Mouse (Mus musculus) lung, embryonic 16.5 days (tissue): ENCODE results near the gene Plekhg1. TPM values are rescaled to one million over a fixed set of nuclear protein-coding genes. Genes with fewer than 3 reads are reported as not detected.

Experiments used
- ATAC-seq: fragments of 200-750 bp; cut with Nextera tagmentation; 2 replicates; pipeline ENCODE4 v1.8.0; 2017; ENCODE audit warnings: low read depth, mild to moderate bottlenecking, moderate library complexity
- H3K27ac ChIP-seq: fragments of 300-500 bp; sonication (generic); 2 replicates; pipeline ENCODE4 v1.5.1; 2014; ENCODE audit warnings: mild to moderate bottlenecking, control low read depth, low read length
- H3K27me3 ChIP-seq: fragments of 300-500 bp; sonication (generic); 2 replicates; pipeline ENCODE4 v1.6.1; 2014; ENCODE audit warnings: low read depth, low read length, mixed read lengths; ENCODE audit not compliant: control insufficient read depth, insufficient read depth
- H3K36me3 ChIP-seq: fragments of 300-500 bp; sonication (generic); 2 replicates; pipeline ENCODE4 v1.6.1; 2014; ENCODE audit warnings: low read length; ENCODE audit not compliant: control insufficient read depth, insufficient read depth
- H3K4me1 ChIP-seq: fragments of 300-500 bp; sonication (generic); replicated peaks from 2 replicates; pipeline ENCODE4 v1.6.1; 2014; ENCODE audit warnings: low read length, mixed read lengths; ENCODE audit not compliant: control insufficient read depth, insufficient read depth
- H3K4me2 ChIP-seq: fragments of 300-500 bp; sonication (generic); 2 replicates; pipeline ENCODE4 v1.6.1; 2014; ENCODE audit warnings: low read depth, low read length, control low read depth
- H3K4me3 ChIP-seq: fragments of 300-500 bp; sonication (generic); 2 replicates; pipeline ENCODE4 v1.5.1; 2014; ENCODE audit warnings: mild to moderate bottlenecking, low read length, control low read depth
- H3K9ac ChIP-seq: fragments of 300-500 bp; sonication (generic); 2 replicates; pipeline ENCODE4 v1.6.1; 2014; ENCODE audit warnings: low read length, control low read depth
- H3K9me3 ChIP-seq: fragments of 300-500 bp; sonication (generic); 2 replicates; pipeline ENCODE4 v1.6.1; 2016; ENCODE audit warnings: low read length; ENCODE audit not compliant: control insufficient read depth
- WGBS: fragments of 180-500 bp; shearing (Covaris S2); extraction: QIAGEN DNeasy Blood & Tissue Kit; methylation state at CpG from one replicate; pipeline ENCODE4 v1.1.7; 2014; 5-methylcytosine and 5-hydroxymethylcytosine counted together
- polyA plus RNA-seq: library from polyadenylated mRNA; unstranded; fragments of >200 nt; fragmentation: Nextera tagmentation; extraction: Ambion mirVana; gene quantifications from 2 replicates; pipeline ENCODE4 v1.2.1, GENCODE M21; 2015

Plekhg1 gene
- polyA plus RNA-seq, 1 experiment from 2014 or later, result 11.9 TPM

- no peak for ATAC-seq
- H3K4me3 ChIP-seq, result no peak overlapping the region
- H3K9me3 ChIP-seq, result no peaks in the 10 kb centered on the region
- H3K27ac ChIP-seq, result no peak overlapping the region
- no peaks in the 10 kb centered on the region for H3K27me3 ChIP-seq
- no peaks in the 10 kb centered on the region for H3K4me1 ChIP-seq
- no peaks in the 10 kb centered on the region; the same call in 1 of the 2 replicates for H3K36me3 ChIP-seq
- no peak overlapping the region for H3K9ac ChIP-seq
- no peak overlapping the region for H3K4me2 ChIP-seq
These were observed 191.7 kb downstream of the Plekhg1 start for GRCm38 (mm10) chr10:3931831-3932230.

- peaks cover 2% of the 10 kb centered on the region for H3K36me3 ChIP-seq
- no peaks in the 10 kb centered on the region for H3K9me3 ChIP-seq
- H3K9ac ChIP-seq, result no peak overlapping the region
- H3K4me3 ChIP-seq, result no peak overlapping the region
- no peaks in the 10 kb centered on the region for H3K4me1 ChIP-seq
- no peaks in the 10 kb centered on the region for H3K27me3 ChIP-seq
- H3K4me2 ChIP-seq, result no peak overlapping the region
- 75% methylated on average over 12 of the region's 12 CpGs for WGBS
- no peak for ATAC-seq
- H3K27ac ChIP-seq, result no peak overlapping the region
These were observed 193.3 kb downstream of the Plekhg1 start for GRCm38 (mm10) chr10:3933311-3933940.

GRCm38 (mm10) chr10:3936864-3937263 is 196.7 kb downstream of the Plekhg1 start:
- H3K4me3 ChIP-seq, result no peak overlapping the region
- no peak overlapping the region for H3K4me2 ChIP-seq
- H3K36me3 ChIP-seq, result peaks cover 2% of the 10 kb centered on the region
- no peak overlapping the region for H3K27ac ChIP-seq
- no peak overlapping the region for H3K9ac ChIP-seq
- H3K9me3 ChIP-seq, result no peaks in the 10 kb centered on the region
- no peak for ATAC-seq
- H3K4me1 ChIP-seq, result peaks cover 8% of the 10 kb centered on the region
- no peaks in the 10 kb centered on the region for H3K27me3 ChIP-seq

- ATAC-seq, result no peak
- Histone ChIP-seq H3K27me3 (no peaks in the 10 kb centered on the region), H3K4me2 (no peak overlapping the region), H3K36me3 (peaks cover 2% of the 10 kb centered on the region), H3K9ac (no peak overlapping the region), H3K4me1 (peaks cover 8% of the 10 kb centered on the region), H3K9me3 (no peaks in the 10 kb centered on the region), H3K27ac (peak overlapping the region; percentile 58; the same call in 1 of the 2 replicates), H3K4me3 (no peak overlapping the region)
- WGBS, result 83% methylated on average over 11 of the region's 11 CpGs
These were observed 199.9 kb downstream of the Plekhg1 start for GRCm38 (mm10) chr10:3939895-3940595.

GRCm38 (mm10) chr10:3940596-3940975 is 200.4 kb downstream of the Plekhg1 start:
- WGBS, result 81% methylated on average over 6 of the region's 6 CpGs
- peak overlapping the region; percentile 58 for H3K27ac ChIP-seq
- peaks cover 2% of the 10 kb centered on the region for H3K36me3 ChIP-seq
- no peak overlapping the region for H3K4me2 ChIP-seq
- no peak overlapping the region for H3K4me3 ChIP-seq
- H3K9me3 ChIP-seq, result no peaks in the 10 kb centered on the region
- no peak overlapping the region for H3K9ac ChIP-seq
- no peak for ATAC-seq
- H3K4me1 ChIP-seq, result peaks cover 8% of the 10 kb centered on the region
- H3K27me3 ChIP-seq, result no peaks in the 10 kb centered on the region

GRCm38 (mm10) chr10:3941054-3941757 is 201.0 kb downstream of the Plekhg1 start:
- no peaks in the 10 kb centered on the region for H3K9me3 ChIP-seq
- WGBS, result 23% methylated on average over 11 of the region's 11 CpGs
- ATAC-seq, result peak; percentile 87
- H3K4me3 ChIP-seq, result no peak overlapping the region
- H3K27ac ChIP-seq, result peak overlapping the region; percentile 58
- no peaks in the 10 kb centered on the region for H3K27me3 ChIP-seq
- H3K4me2 ChIP-seq, result no peak overlapping the region
- peaks cover 8% of the 10 kb centered on the region for H3K4me1 ChIP-seq
- H3K36me3 ChIP-seq, result peaks cover 2% of the 10 kb centered on the region; the same call in 1 of the 2 replicates
- no peak overlapping the region for H3K9ac ChIP-seq

GRCm38 (mm10) chr10:3942289-3942688 is 202.1 kb downstream of the Plekhg1 start:
- Histone ChIP-seq H3K4me2 (no peak overlapping the region), H3K9ac (no peak overlapping the region), H3K9me3 (no peaks in the 10 kb centered on the region), H3K36me3 (peaks cover 2% of the 10 kb centered on the region; the same call in 1 of the 2 replicates), H3K4me1 (peaks cover 8% of the 10 kb centered on the region), H3K27me3 (no peaks in the 10 kb centered on the region), H3K27ac (peak overlapping the region; percentile 58), H3K4me3 (no peak overlapping the region)
- no peak for ATAC-seq
- 43% methylated on average over 6 of the region's 6 CpGs for WGBS

GRCm38 (mm10) chr10:3943492-3944395 is 203.6 kb downstream of the Plekhg1 start:
- Histone ChIP-seq H3K27me3 (no peaks in the 10 kb centered on the region), H3K36me3 (no peaks in the 10 kb centered on the region; the same call in 1 of the 2 replicates), H3K4me3 (no peak overlapping the region), H3K9ac (no peak overlapping the region), H3K9me3 (no peaks in the 10 kb centered on the region), H3K4me2 (no peak overlapping the region), H3K4me1 (peaks cover 8% of the 10 kb centered on the region), H3K27ac (no peak overlapping the region)
- 30% methylated on average over 10 of the region's 10 CpGs for WGBS
- ATAC-seq, result no peak
